Mouse (Mus musculus): ENCODE results near the gene Frmd4b. TPM values are rescaled to one million over a fixed set of nuclear protein-coding genes. Genes with fewer than 3 reads are reported as not detected.

The Frmd4b gene
- total and polyA plus RNA-seq, 3 experiments = 0.13 to 0.70 (median 0.13) TPM

DNA sequence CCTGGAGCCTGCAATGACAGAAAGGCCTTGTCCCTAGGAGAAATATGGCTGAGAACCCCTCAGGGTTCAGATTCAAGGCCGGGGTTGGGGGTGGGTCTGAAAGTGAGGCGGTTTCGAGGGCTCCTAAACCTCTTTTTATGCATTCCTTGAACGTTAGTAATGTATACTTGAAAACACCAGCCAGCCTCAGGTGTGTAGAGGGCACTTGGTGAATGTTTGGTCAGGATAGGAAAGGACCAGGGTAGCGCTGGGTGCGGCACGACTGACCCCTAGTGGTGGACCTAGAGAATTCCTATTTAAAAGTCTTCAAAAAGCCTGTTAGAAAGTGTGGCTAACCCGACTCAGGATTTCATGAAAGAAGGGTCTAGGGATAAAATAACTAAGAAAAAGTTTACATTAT, 91.2 kb downstream of the Frmd4b start:
- Histone ChIP-seq H3K79me2 (replicated peaks; ENCODE audit: control insufficient read depth, extremely low read depth, insufficient read depth, poor library complexity, severe bottlenecking) (no peaks in the 10 kb centered on the region), H3K4me3 (replicated peaks in 1 of 3; ENCODE audit: low read depth in 2 of 3, low read length in 2 of 3, poor library complexity in 1 of 3) (no peak overlapping the region), H3K36me3 (replicated peaks in 1 of 2; ENCODE audit: control insufficient read depth in 1 of 2, insufficient read depth in 1 of 2, low read length in 1 of 2) (no peaks in the 10 kb centered on the region), H3K27ac (ENCODE audit: insufficient read depth, low read depth) (no peak overlapping the region), H3K9me3 (replicated peaks; ENCODE audit: low read length) (no peaks in the 10 kb centered on the region), H3K4me1 (ENCODE audit: control insufficient read depth in 1 of 2, insufficient read depth in 2 of 2) (peaks cover 0 to 3% of the 10 kb centered on the region in 2 experiments; a peak in 1 of 4 replicates), H3K4me2 (ENCODE audit: insufficient read depth, low read depth, poor library complexity, severe bottlenecking) (no peak overlapping the region), H3K27me3 (replicated peaks) (no peaks in the 10 kb centered on the region), H3K9ac (ENCODE audit: insufficient read depth, low read depth) (no peak overlapping the region)
- dilution Hi-C loops (cut with MboI; ENCODE audit: extremely low pct_ligation_motif_present, extremely low pct_unique_long_range_greater_than_20kb, low sequenced_read_pairs) = no loop called here
- TF ChIP-seq SIN3A (IDR thresholded peaks at IDR 0.05; ENCODE audit: low read length) = no peak
- TF ChIP-seq RAD21 (IDR thresholded peaks at IDR 0.05; ENCODE audit: low read depth, low read length) = peak; percentile 94
- no peak for TF ChIP-seq MAFK (IDR thresholded peaks at IDR 0.05; ENCODE audit: insufficient replicate concordance, low read length)
- TF ChIP-seq MEF2A (IDR thresholded peaks at IDR 0.05; ENCODE audit: borderline replicate concordance, low read depth, low read length) = no peak
- TF ChIP-seq ZMIZ1 (IDR thresholded peaks at IDR 0.05; ENCODE audit: low read depth, low read length) = no peak
- no peak for TF ChIP-seq RCOR1 (conservative IDR thresholded peaks at IDR 0.05; ENCODE audit: low read depth, low read length)
- no peak for TF ChIP-seq CHD1 (IDR thresholded peaks at IDR 0.05; ENCODE audit: low read depth, low read length)
- no peak for TF ChIP-seq TBP (conservative IDR thresholded peaks at IDR 0.05; ENCODE audit: low read depth, low read length)
- peak; percentile 73 for TF ChIP-seq SMC3 (IDR thresholded peaks at IDR 0.05; ENCODE audit: low read depth, low read length)
- TF ChIP-seq ZC3H11A (IDR thresholded peaks at IDR 0.05; ENCODE audit: low read depth, low read length) = peak; percentile 44
- no peak for TF ChIP-seq ZNF384 (IDR thresholded peaks at IDR 0.05; ENCODE audit: low read depth, low read length)
- TF ChIP-seq MYC (IDR thresholded peaks at IDR 0.05; ENCODE audit: low read depth, low read length) = no peak
- no peak for TF ChIP-seq TCF12 (IDR thresholded peaks at IDR 0.05; ENCODE audit: low read depth, low read length)
- no peak for TF ChIP-seq EP300 (IDR thresholded peaks at IDR 0.05; ENCODE audit: low read length)
- TF ChIP-seq E2F4 (IDR thresholded peaks at IDR 0.05; ENCODE audit: insufficient replicate concordance, low read depth, low read length) = no peak
- no peak for TF ChIP-seq NELFE (IDR thresholded peaks at IDR 0.05; ENCODE audit: low read depth, low read length)
- TF ChIP-seq KAT2A (IDR thresholded peaks at IDR 0.05; ENCODE audit: insufficient replicate concordance, low read length) = no peak
- TF ChIP-seq CTCF (conservative IDR thresholded peaks at IDR 0.05 in 1 of 2, IDR thresholded peaks at IDR 0.05 in 1 of 2; ENCODE audit: low read depth in 2 of 2, low read length in 2 of 2) = peak; percentile 85 to 92
- DNase-seq (ENCODE audit: extremely low read depth) = peak; percentile 61
- in situ Hi-C loops (cut with MboI; ENCODE audit: low pct_ligation_motif_present, low pct_unique_long_range_greater_than_20kb, low sequenced_read_pairs) = loop anchor here (10.0 kb wide), 1 partner anchor 251 kb away; no protein-coding TSS in a partner anchor

DNA sequence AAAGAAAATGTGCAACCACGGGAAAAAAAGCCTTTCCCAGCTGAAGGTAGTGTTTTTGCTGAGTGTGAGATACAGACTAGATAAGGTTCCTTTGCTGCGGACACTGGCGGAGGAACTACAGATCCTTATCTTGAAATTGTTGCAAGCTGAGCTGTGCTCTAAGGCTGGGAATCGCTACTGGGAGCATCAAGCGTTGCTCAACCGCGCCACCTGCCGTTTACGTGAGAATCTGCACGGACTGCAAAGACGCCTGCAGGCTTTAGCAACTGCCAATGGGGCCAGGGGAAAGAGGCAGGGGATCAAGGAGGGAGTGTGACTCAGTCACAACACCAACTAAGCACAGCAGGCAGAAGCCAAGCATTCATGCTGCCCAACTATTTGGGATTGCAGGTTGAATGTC, 94.2 kb downstream of the Frmd4b start:
- Histone ChIP-seq H3K36me3 (replicated peaks in 1 of 2; ENCODE audit: control insufficient read depth in 1 of 2, insufficient read depth in 1 of 2, low read length in 1 of 2) (no peaks in the 10 kb centered on the region), H3K79me2 (replicated peaks; ENCODE audit: control insufficient read depth, extremely low read depth, insufficient read depth, poor library complexity, severe bottlenecking) (no peaks in the 10 kb centered on the region), H3K4me3 (replicated peaks in 1 of 3; ENCODE audit: low read depth in 2 of 3, low read length in 2 of 3, poor library complexity in 1 of 3) (no peak overlapping the region), H3K9ac (ENCODE audit: insufficient read depth, low read depth) (no peak overlapping the region), H3K9me3 (replicated peaks; ENCODE audit: low read length) (no peaks in the 10 kb centered on the region), H3K4me2 (ENCODE audit: insufficient read depth, low read depth, poor library complexity, severe bottlenecking) (peak overlapping the region; percentile 26; the same call in 1 of the 2 replicates), H3K27me3 (replicated peaks) (no peaks in the 10 kb centered on the region), H3K4me1 (ENCODE audit: control insufficient read depth in 1 of 2, insufficient read depth in 2 of 2) (peaks cover 0 to 8% of the 10 kb centered on the region in 2 experiments; a peak in 2 of 4 replicates), H3K27ac (ENCODE audit: insufficient read depth, low read depth) (no peak overlapping the region)
- peak; percentile 75 for DNase-seq (ENCODE audit: extremely low read depth)
- dilution Hi-C loops (cut with MboI; ENCODE audit: extremely low pct_ligation_motif_present, extremely low pct_unique_long_range_greater_than_20kb, low sequenced_read_pairs) = no loop called here
- TF ChIP-seq SMC3 (IDR thresholded peaks at IDR 0.05; ENCODE audit: low read depth, low read length) (peak; percentile 94), MXI1 (IDR thresholded peaks at IDR 0.05; ENCODE audit: low read depth, low read length) (no peak), CTCF (conservative IDR thresholded peaks at IDR 0.05 in 1 of 2, IDR thresholded peaks at IDR 0.05 in 1 of 2; ENCODE audit: low read depth in 2 of 2, low read length in 2 of 2) (peak; percentile 61 to 91; a peak in 3 of 4 replicates), USF1 (IDR thresholded peaks at IDR 0.05; ENCODE audit: low read depth, low read length) (no peak), ZC3H11A (IDR thresholded peaks at IDR 0.05; ENCODE audit: low read depth, low read length) (peak; percentile 49; the same call in 1 of the 2 replicates), KAT2A (IDR thresholded peaks at IDR 0.05; ENCODE audit: insufficient replicate concordance, low read length) (no peak), RAD21 (IDR thresholded peaks at IDR 0.05; ENCODE audit: low read depth, low read length) (peak; percentile 82), USF2 (conservative IDR thresholded peaks at IDR 0.05; ENCODE audit: low read depth, low read length) (no peak), IRF4 (IDR thresholded peaks at IDR 0.05; ENCODE audit: low read depth, low read length) (peak; percentile 40; the same call in 1 of the 2 replicates), MEF2A (IDR thresholded peaks at IDR 0.05; ENCODE audit: borderline replicate concordance, low read depth, low read length) (0 out of 2 replicates have a peak, but pooled peaks have one; percentile 35)
- in situ Hi-C loops (cut with MboI; ENCODE audit: low pct_ligation_motif_present, low pct_unique_long_range_greater_than_20kb, low sequenced_read_pairs) = loop anchor here (5.0 to 10.0 kb wide), 2 partner anchors 106 to 248 kb away; no protein-coding TSS in a partner anchor

Measured in CH12.LX (cell line).